Mouse (Mus musculus) stomach, postnatal 0 days (tissue): ENCODE measurements at regions not wholly inside any gene's neighbourhood (a gene's known extent, or its start where the extent isn't known, plus 50 kb on each side); places are given as distances from the start of the nearest gene placed in this dataset.

Source experiments
- CTCF ChIP-seq: IDR thresholded peaks from 2 replicates; pipeline ENCODE4 v1.5.1; 2016; ENCODE audit warnings: antibody characterized with exemption, low read depth, mild to moderate bottlenecking, moderate library complexity
- EP300 ChIP-seq: optimal IDR thresholded peaks from 2 replicates; pipeline ENCODE3; 2016; ENCODE audit warnings: antibody characterized with exemption

- TF ChIP-seq CTCF = no peak
- no peak for TF ChIP-seq EP300
Observed at GRCm38 (mm10) chr1:33247076-33247475, 422.5 kb downstream of the Prim2 start.
